In the genomic region with DNA sequence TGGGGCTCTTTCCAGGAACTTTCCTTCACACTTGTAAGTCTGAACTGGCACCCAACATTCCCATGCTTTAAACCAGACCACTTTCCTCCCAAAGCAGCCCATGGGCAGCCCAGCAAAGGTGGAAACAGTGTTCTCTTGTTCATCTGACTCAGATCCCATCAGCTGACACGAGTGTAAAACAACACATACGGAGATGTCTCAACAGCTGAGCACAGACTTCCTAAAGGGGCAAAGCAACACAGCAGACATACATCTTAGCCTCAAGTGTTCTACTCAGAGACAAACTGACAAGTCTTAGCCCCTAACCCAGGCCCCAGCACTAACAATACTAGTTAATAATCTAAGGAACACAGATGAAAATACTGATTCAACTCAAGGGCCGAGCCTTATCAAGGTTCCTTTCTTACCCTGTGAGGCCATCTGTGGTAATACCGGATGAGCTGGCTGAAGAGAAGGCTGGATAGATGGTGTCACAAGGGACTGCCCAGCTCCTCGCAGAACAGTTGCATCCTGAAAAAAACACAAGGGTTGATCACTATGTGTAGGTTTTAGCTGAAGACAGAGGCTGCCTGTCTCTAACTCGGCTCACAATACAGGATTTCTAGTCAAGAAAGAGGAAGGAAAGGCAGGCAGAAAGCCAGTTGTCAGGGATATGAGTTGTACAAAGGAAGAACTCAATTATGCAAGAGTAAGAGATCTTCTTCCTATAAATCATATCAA, we compare ENCODE assay signal across 21 mouse cellular contexts. TPM values are rescaled to one million over a fixed set of nuclear protein-coding genes. Genes with fewer than 3 reads are reported as not detected.
DNase-seq lines count a peak whose midpoint lies in the region; ATAC-seq lines count a peak whose summit lies in the region.
"Had no signal": no experiment of that assay in that cellular context is flagged by ENCODE, and none has a peak within 500 bp of the region (broad histone marks: within the 10 kb centered on the region; RNA-seq: fewer than 3 reads in every experiment).

No protein-coding gene starts in this region.

- H3K27me3 ChIP-seq in hindbrain, embryonic 12.5 days: no peaks in the 10 kb centered on the region
- H3K27me3 ChIP-seq in heart, embryonic 11.5 days (ENCODE audit: control insufficient read depth, insufficient read depth, low read length): no peaks in the 10 kb centered on the region
- H3K27me3 ChIP-seq: embryonic facial prominence, embryonic 13.5 days; heart, embryonic 13.5 days; limb, embryonic 15.5 days; neural tube, embryonic 12.5 days had no signal

- no peaks in the 10 kb centered on the region for H3K4me1 ChIP-seq in brown adipose tissue, adult 24 weeks (ENCODE audit: control insufficient read depth, insufficient read depth, insufficient read length, low read length)
- no peaks in the 10 kb centered on the region for H3K4me1 ChIP-seq in hindbrain, embryonic 12.5 days
- H3K4me1 ChIP-seq in heart, embryonic 11.5 days (ENCODE audit: control insufficient read depth, insufficient read depth, low read length): peaks cover 7% of the 10 kb centered on the region
- H3K4me1 ChIP-seq: embryonic facial prominence, embryonic 13.5 days; limb, embryonic 15.5 days; neural tube, embryonic 12.5 days had no signal

- ATAC-seq in hindbrain, embryonic 12.5 days (ENCODE audit: low FRiP score): no peak
- ATAC-seq in heart, embryonic 11.5 days (replicated peaks; ENCODE audit: insufficient number of reproducible peaks, low FRiP score, low TSS enrichment): no peak
- ATAC-seq: forebrain, embryonic 14.5 days; hindbrain, embryonic 16.5 days had no signal

- no peak overlapping the region for H3K9ac ChIP-seq in hindbrain, embryonic 12.5 days
- H3K9ac ChIP-seq in heart, embryonic 11.5 days (ENCODE audit: low read depth, low read length): no peak overlapping the region
- H3K9ac ChIP-seq: embryonic facial prominence, embryonic 13.5 days; heart, embryonic 13.5 days; limb, embryonic 15.5 days; neural tube, embryonic 12.5 days had no signal

- H3K27ac ChIP-seq in brown adipose tissue, adult 24 weeks (replicated peaks; ENCODE audit: low read depth, low read length): 0 out of 2 replicates have a peak overlapping the region, but pooled peaks have one; percentile 32
- H3K27ac ChIP-seq in macrophage: peak overlapping the region; percentile 99
- H3K27ac ChIP-seq in hindbrain, embryonic 12.5 days: no peak overlapping the region
- no peak overlapping the region for H3K27ac ChIP-seq in heart, embryonic 11.5 days (ENCODE audit: low read depth, low read length)
- H3K27ac ChIP-seq: embryonic facial prominence, embryonic 13.5 days; heart, embryonic 13.5 days; kidney, postnatal 0 days; limb, embryonic 15.5 days; neural tube, embryonic 12.5 days had no signal

- intact Hi-C loops in heart, postnatal 14 days (cut with DNase I): no loop called here

- peaks cover 47% of the 10 kb centered on the region for H3K36me3 ChIP-seq in macrophage (ENCODE audit: inconsistent target)
- peaks cover 60% of the 10 kb centered on the region for H3K36me3 ChIP-seq in hindbrain, embryonic 12.5 days
- peaks cover 10% of the 10 kb centered on the region; the same call in 1 of the 2 replicates for H3K36me3 ChIP-seq in heart, embryonic 11.5 days (ENCODE audit: control insufficient read depth, insufficient read depth, low read length)

- H3K4me3 ChIP-seq in brown adipose tissue, adult 24 weeks (ENCODE audit: insufficient read depth, low read depth, low read length): no peak overlapping the region
- H3K4me3 ChIP-seq in macrophage (ENCODE audit: inconsistent target): peak overlapping the region; percentile 25
- H3K4me3 ChIP-seq in hindbrain, embryonic 12.5 days: no peak overlapping the region
- H3K4me3 ChIP-seq in heart, embryonic 11.5 days (ENCODE audit: low read depth, low read length): no peak overlapping the region
- H3K4me3 ChIP-seq: embryonic facial prominence, embryonic 13.5 days; heart, embryonic 13.5 days; limb, embryonic 15.5 days; neural tube, embryonic 12.5 days had no signal

- no peak overlapping the region for H3K4me2 ChIP-seq in hindbrain, embryonic 12.5 days (replicated peaks)
- no peak overlapping the region for H3K4me2 ChIP-seq in heart, embryonic 11.5 days
- H3K4me2 ChIP-seq: embryonic facial prominence, embryonic 13.5 days; heart, embryonic 13.5 days; limb, embryonic 15.5 days; midbrain, embryonic 11.5 days; neural tube, embryonic 12.5 days had no signal

- no peaks in the 10 kb centered on the region for H3K9me3 ChIP-seq in hindbrain, embryonic 12.5 days (replicated peaks)
- H3K9me3 ChIP-seq in heart, embryonic 11.5 days (replicated peaks; ENCODE audit: control insufficient read depth, low read length): no peaks in the 10 kb centered on the region
- H3K9me3 ChIP-seq: embryonic facial prominence, embryonic 13.5 days; heart, embryonic 13.5 days; limb, embryonic 15.5 days; neural tube, embryonic 12.5 days had no signal

- DNase-seq in lung, postnatal 36 days: peak; percentile 28
- no peak for DNase-seq in lung, postnatal 14 days
- peak; percentile 19 for DNase-seq in yolk sac, embryonic 10.5 days (ENCODE audit: low spot score)
- DNase-seq in heart, postnatal 14 days: no peak
- DNase-seq: cerebellum, adult 9-10 months; kidney, adult 11 months; right cerebral cortex, postnatal 14 days; spleen, adult 18-20 months; thymus, postnatal 36 days had no signal

- peaks cover 41% of the 10 kb centered on the region for H3K79me2 ChIP-seq in macrophage (ENCODE audit: inconsistent target)

- whole genome bisulfite sequencing in macrophage (ENCODE audit: missing documents): 10% methylated on average over 6 of the region's 6 CpGs
- 87% methylated on average over 6 of the region's 6 CpGs for WGBS in hindbrain, embryonic 12.5 days
- WGBS in heart, embryonic 11.5 days (ENCODE audit: insufficient replicate concordance): 67% methylated on average over 6 of the region's 6 CpGs

RNA-seq across cellular contexts. Expression of gene Fkbp15, which starts 31.2 kb away (rescaled TPM):
- polyA plus RNA-seq in brown adipose tissue, adult 24 weeks (2012; ENCODE audit: insufficient read depth, insufficient read length, missing spikeins): 13.0 and 13.5 TPM in 2 replicates
- 100 to 1,000 TPM; 169 to 626 (median 517) TPM for total RNA-seq in macrophage (2018; cell fraction: chromatin; rRNA removed)
- total RNA-seq in macrophage (2018; cell fraction: cytosol; rRNA removed): 100 to 1,000 TPM; 103 to 194 (median 146) TPM
- total RNA-seq in macrophage (2018; cell fraction: nucleus; rRNA removed): 100 to 1,000 TPM; 122 to 388 (median 268) TPM
- 137 to 171 TPM (median 154 TPM) in 3 replicates for polyA plus RNA-seq in macrophage (2018)
- 25.9 and 26.4 TPM in 2 replicates for polyA plus RNA-seq in hindbrain, embryonic 12.5 days (2016; fragmentation: Nextera tagmentation; extraction: Ambion mirVana)
- polyA plus RNA-seq in heart, embryonic 11.5 days (2014; fragmentation: Nextera tagmentation; extraction: Ambion mirVana): 15.9 and 17.6 TPM in 2 replicates
- total RNA-seq in heart, postnatal 14 days (2021): 10 to 100 TPM; 19.5 to 23.6 TPM

RNA-seq across cellular contexts. Expression of gene Slc31a1, which starts 31.4 kb away (rescaled TPM):
- polyA plus RNA-seq in brown adipose tissue, adult 24 weeks (2012; ENCODE audit: insufficient read depth, insufficient read length, missing spikeins): 18.6 and 21.6 TPM in 2 replicates
- total RNA-seq in macrophage (2018; cell fraction: chromatin; rRNA removed): 10 to 100 TPM in 25 of 26 experiments, 1 to 10 TPM in 1; 9.1 to 64.5 (median 30.9) TPM
- total RNA-seq in macrophage (2018; cell fraction: cytosol; rRNA removed): 100 to 1,000 TPM in 13 of 26 experiments, 10 to 100 TPM in 13; 80.7 to 117 (median 99.3) TPM
- 100 to 1,000 TPM in 10 of 26 experiments, 10 to 100 TPM in 16; 37.3 to 132 (median 94.5) TPM for total RNA-seq in macrophage (2018; cell fraction: nucleus; rRNA removed)
- polyA plus RNA-seq in macrophage (2018): 73.8 to 99.5 TPM (median 84.1 TPM) in 3 replicates
- 45.2 and 48.5 TPM in 2 replicates for polyA plus RNA-seq in hindbrain, embryonic 12.5 days (2016; fragmentation: Nextera tagmentation; extraction: Ambion mirVana)
- 39.0 and 48.7 TPM in 2 replicates for polyA plus RNA-seq in heart, embryonic 11.5 days (2014; fragmentation: Nextera tagmentation; extraction: Ambion mirVana)
- total RNA-seq in heart, postnatal 14 days (2021): 10 to 100 TPM; 25.9 to 28.5 TPM

Comparison
In these comparisons a context has a peak if more than half of its experiments do, and no peak if none do; other contexts are left out.
1. DNase-seq: peak in lung, postnatal 36 days (single experiment) and yolk sac, embryonic 10.5 days (single experiment); none in lung, postnatal 14 days (single experiment) and heart, postnatal 14 days (0 of 2).
2. H3K27ac ChIP-seq: peak in brown adipose tissue, adult 24 weeks (single experiment) and macrophage (single experiment); none in hindbrain, embryonic 12.5 days (single experiment) and heart, embryonic 11.5 days (single experiment).